Mouse (Mus musculus): ENCODE measurements around the gene Ctsg.
"Not testable (repeated sequence)": the region's sequence is repeated elsewhere in the genome, so short reads cannot be mapped to it uniquely, and the experiment has no call there.

The Ctsg gene

DNA sequence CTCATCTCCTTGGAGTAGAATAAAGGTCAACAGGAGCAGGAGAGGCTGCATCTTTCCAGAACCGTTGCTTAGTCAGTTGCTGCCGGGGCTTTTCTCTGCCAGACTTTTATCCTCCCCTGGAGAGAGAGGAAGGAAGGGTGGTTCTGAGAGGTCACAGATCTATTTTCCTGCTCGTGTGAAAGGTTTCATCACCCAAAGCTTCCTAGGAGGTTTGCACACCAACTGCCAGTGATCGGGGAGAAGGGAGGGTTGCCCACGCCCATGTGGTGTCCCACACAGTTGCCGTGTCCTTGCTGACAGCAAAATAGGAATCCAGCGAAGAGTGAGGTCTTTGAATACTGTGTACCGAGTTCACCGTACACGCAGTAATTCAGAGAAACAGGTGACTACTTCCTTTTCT lies at the start of gene Ctsg:
Ctsg (minus strand) TSS at position 189 of the 400 bp plus-strand sequence.
- DNase-seq, result no peak

DNA sequence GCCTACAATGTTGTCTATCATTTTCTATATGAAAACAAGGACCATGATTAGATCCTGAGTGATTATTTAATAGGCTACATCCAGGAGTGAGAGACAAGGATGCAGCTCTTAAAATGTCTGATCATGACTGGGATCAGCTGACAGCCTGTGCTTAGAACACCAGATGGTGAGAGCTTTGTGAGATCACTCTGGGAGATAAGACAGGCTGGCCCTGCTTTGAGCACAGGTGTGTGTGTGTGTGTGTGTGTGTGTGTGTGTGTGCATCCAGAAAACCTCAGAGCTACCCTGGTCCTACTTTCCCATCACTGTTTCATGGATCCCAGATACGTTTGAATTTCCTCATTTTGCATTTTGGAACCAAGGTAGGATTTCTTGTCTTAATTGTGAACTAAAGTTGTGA lies 31.3 kb upstream of the Ctsg start:
- not testable (repeated sequence) for DNase-seq

DNA sequence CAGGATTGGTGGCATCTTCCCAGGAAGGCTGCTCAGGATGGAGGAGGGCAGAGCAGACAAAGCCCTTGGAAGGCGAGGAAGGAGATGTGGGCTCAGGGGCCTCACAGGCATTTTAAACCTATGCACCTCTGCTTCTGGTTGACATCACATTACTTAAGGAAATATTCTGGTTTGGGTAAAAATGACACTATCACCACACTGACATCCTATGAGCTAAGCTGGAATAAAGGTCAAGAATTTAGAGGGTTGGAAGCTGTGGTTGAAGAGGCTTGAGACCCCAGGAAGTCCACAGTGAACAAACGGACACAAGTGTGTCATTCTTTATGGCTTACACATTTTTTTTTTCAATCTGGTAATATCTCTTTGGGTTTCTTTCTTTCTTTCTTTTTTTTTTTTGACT lies 30.1 kb upstream of the Ctsg start, which contains the start of gene Gzmd:
Gzmd (minus strand) TSS at position 101 of the 400 bp plus-strand sequence.
- DNase-seq, result not testable (repeated sequence)

DNA sequence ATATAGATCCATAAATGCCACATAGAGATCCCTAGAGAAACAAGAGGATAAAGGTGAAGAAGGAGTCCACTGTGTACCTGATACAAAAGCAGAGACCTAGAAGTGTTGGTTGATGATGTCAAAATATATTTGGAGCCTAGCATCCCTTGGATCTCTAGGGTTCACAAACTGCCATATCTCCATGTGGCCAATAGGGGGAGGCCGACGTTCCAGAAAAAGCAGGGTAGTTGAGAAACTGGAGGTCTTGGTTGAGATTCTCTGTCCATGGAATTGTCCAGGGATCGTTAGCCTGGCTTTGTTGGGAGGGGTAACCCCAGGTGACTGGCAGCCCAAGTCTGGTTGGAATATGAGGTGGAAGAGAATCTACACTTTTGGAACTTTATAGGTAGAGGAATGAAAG lies 26.0 kb upstream of the Ctsg start:
- no peak for DNase-seq

DNA sequence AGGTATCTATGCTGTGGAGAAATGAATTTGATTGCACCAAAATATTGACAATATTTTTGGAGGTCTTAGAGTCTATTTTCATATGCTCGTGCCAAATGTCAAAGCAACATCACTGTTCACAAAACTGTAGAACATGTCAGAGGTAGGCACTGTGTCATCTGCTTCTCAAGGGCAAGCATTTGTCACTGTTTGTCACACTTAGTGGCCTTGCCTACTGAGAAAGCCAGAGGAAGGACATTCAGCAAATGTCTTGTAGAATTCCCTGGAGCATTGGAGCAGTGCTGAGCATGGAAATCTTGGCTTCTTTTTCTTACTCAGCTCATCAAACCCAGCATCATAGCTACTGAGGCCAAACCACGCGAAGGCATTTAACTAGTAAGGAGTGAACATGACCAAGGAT lies 21.1 kb upstream of the Ctsg start:
- DNase-seq, result no peak

DNA sequence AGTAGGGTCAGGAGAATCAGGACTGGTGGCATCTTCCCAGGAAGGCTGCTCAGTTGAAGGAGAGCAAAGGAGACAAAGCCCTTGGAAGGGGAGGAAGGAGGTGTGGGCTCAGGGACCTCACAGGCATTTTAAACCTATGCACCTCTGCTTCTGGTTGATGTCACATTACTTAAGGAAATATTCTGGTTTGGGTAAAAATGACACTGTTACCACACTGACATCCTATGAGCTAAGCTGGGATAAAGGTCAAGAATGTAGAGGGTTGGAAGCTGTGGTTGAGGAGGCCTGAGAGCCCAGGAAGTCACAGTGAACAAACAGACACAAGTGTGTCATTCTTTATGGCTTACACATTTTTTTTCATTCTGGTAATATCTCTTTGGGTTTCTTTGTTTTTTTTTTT lies 18.2 kb upstream of the Ctsg start, which contains the start of gene Gzme:
Gzme (minus strand) TSS at position 101 of the 400 bp plus-strand sequence.
- DNase-seq, result no peak

DNA sequence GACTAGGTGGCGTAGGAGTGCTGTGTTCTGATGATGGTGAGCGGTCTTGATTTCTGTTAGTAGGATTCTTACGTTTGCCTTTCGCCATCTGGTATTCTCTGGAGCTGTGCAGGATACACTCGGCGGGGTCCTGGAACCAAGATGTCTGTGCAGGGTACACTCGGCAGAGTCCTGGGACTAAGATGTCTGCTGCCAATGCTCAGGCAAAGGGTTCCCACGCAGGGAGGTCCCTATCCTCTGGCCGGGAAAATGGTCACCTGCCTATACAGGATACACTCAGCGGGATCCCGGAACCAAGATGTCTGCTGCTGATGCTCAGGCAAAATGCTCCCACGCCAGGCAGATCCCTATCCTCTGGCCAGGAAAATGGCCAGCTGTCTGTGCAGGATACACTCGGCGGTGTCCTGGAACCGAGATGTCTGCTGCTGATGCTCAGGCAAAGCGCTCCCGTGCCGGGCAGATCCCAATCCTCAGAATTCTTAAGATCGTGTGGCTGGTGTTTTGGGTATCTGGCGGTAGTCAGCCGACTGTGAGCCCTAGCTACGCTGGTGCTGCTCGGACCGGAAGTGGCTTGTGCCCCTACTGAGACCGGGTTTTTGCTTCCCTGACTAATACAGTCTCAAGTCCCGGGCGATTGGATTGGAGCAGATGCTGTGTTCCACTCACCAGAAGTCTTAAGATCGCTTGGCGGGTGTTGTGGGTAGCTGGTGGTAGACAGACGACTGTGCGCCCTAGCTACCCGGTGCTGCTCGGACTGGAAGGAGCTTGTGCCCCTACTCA lies 13.3 kb upstream of the Ctsg start:
- not testable (repeated sequence) for DNase-seq

DNA sequence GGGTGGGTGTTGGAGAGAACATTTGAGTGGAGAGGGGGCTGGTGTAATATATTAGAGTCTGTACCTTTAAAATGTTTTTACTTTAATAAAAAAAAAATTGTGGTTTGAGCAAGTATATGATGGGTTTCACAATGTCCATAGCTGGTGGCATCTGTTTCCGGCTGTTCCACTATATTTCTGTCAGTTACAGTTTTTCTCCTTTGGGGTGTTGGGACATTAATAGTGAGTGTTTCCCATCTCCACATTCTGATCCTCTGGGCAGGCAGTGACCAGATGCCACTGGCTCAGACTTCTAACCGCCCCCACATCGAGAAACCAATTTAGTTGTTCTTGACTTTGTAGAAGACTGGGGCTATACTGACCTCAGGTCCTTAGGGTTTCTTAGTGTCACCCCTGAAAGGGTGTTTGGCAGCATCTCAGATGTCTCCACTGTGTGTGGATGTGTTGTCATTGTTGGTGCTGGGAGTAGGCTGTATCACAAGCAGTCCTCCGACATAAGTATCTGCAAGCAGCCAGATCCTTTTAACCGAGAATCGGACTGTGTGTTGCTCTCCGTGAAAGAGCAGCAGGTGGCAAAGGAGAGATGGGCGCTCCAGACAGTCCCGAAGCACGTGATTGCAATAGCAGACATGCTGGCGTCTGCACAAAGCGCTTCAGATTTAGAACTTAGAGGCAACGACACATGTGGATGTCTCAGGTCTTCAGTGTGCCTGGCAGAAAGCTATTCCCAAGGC lies 3.2 kb upstream of the Ctsg start:
- no peak for DNase-seq

DNA sequence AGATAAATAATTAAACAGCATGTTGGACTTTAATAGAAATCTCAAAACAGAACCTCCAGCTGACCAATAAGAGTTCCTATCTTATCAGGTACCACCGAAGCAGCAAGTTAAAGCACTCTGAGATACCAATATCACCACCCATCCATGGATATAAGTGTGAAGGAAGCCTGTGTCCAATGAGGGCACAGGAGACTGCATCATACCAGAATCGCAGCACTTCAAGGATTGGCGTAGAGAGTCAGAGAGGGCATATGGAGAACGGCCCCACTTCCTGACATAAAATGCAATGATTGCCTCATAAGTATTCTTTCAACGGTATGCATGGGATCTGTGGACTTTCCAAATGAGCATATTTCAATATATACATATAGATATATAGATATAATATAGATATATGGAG lies 2.6 kb upstream of the Ctsg start:
- no peak for DNase-seq

DNA sequence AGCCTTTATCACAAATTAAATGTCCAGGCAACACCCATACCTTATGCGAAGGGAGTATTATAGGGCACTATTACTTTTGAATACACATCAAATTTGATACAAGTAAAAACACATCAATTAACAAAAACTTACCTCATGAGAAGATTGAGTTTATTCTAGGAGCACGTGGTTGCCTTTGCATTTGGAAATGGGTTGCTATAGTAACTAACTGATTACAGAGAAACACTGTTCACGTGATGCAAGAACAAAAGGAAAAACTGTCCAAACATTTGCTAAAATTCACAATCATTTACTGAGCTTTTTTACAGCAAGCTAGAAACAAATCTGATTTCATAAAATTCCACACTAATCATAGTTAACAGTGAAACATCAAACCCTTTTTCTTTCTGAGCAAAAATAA lies 1.1 kb upstream of the Ctsg start:
- DNase-seq, result no peak

DNA sequence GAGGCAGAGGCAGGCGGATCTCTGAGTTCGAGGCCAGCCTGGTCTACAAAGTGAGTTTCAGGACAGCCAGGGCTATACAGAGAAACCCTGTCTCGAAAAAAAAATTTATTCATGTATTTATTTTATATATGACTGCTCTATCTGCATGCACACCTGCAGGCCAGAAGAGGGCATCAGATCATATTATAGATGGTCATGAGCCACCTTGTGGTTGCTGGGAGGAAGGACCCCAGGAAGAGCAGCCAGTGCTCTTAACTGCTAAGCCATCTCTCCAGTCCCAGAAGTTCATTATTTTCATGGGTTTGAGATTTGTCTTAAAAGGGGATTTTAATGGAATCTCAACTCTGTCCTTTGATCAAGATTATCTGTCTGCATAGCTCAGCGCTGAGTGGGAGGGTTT lies 3.4 kb downstream of the Ctsg start:
- no peak for DNase-seq

DNA sequence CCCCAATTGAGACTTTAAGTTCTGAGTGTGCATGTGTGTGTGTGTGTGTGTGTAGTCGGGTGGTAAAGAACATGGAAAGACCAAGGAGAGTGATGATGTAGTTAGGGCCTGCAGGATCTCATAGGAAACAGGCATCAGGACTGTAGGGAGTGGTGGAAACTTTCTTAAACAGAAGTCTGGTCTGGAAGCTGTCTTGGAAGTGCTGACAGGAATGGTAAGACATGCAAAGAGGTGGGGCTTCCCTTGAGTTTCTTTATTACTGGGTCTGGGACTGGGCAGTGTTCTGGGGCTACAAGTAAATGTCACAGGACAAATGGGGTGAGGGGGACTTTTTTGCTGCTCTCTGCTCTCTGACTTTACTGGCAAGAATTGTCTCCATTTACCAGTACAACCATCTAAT lies 4.8 kb downstream of the Ctsg start:
- DNase-seq, result no peak

DNA sequence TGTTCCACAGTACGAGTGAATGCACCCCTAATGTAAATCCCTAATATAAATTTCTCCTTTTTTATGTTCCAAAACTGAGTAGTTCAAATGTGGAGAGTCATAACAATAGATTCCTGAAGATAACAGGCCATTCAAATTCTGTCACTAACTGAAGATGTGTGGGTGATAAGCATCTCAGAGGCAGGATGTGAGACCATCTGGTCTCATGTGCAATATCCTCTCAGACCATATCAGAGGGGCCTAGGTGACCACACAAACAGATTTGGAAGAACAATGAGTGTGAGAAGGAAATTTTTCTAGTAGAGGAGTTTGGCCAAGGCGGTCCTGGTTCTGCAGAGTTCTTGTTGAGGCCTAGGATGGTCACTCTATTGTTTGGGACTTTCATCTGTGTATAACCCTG lies 9.0 kb downstream of the Ctsg start:
- no peak for DNase-seq

DNA sequence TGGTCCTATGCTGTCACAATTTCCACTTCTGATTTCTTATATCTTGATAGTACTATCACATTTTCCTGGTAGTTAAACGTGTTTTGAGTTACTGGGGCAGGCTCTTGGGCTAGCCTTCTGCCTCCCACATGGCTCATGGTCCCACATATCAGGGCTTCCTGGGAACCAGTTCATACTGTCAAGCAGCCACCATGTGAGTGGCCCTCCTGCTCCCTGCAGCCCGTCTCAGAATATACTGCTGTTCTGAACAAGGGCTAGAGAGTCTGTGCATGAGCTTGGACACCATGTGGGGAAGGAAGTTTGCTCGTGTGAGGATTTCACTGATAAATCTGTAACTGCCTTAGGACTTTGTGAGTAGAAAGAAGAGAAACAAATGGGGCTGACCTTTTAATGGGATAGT lies 15.7 kb downstream of the Ctsg start:
- no peak for DNase-seq

DNA sequence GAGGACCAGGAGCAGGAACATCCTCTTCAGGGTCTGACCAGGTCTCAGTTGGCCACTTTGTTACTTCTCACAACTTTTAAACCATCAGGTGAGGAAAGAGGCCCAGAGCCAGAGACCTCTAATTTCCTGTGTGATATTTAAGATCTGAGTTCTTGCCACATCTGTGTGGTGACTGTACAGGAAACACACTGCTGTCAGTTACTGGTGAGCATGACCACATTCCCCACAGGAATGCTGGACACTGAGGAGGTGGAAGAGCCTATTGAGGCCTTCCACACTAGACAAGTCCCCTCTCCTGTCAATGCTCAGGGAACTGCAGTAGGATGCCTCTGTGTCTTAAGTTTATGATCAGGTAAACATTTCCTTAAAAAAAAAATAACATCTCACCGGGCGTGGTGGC lies 17.2 kb downstream of the Ctsg start, which contains the start of gene Mcpt8:
Mcpt8 (minus strand) TSS at position 107 of the 400 bp plus-strand sequence.
- no peak for DNase-seq

DNA sequence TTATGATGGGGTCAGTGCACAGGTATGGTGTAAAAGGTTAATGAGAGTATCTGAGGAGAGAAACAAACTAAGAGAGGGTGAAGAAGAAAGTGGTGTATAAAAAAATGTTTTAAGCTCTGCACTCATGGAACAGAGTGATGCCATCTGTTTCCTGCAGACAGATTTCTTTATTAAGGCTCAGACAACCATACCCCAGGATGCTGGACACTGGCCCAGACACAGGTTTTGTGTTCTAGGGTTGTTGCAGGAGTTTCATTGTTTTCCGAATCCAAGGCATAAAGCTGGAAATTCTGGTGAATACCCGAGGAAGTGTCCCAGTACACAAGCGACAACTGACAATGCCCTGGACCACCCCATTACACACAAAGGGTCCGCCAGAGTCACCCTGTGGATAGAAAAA lies 20.4 kb downstream of the Ctsg start:
- DNase-seq, result peak; percentile 35

DNA sequence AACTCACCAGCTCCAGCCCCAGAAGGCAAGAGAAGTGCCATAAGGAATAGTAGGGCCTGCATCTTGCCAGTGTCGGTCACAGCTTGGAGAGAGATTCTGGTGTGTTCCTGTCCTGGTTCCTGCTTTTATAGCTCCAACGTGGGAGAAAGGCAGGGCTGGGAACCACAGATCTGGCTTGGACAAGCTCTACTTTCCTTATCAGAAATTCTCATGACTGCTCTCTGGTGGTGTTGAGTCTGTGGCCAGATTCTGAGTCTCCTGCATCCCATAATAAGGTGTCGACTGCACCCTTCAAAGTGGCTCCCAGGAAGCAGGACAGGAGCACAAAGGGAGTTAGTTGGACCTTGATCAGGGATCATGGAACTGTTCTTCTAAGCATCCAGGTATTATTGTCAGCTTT lies 40.2 kb downstream of the Ctsg start, which contains the start of gene Mcpt4:
Mcpt4 (minus strand) TSS at position 101 of the 400 bp plus-strand sequence.
- DNase-seq, result not testable (repeated sequence)

DNA sequence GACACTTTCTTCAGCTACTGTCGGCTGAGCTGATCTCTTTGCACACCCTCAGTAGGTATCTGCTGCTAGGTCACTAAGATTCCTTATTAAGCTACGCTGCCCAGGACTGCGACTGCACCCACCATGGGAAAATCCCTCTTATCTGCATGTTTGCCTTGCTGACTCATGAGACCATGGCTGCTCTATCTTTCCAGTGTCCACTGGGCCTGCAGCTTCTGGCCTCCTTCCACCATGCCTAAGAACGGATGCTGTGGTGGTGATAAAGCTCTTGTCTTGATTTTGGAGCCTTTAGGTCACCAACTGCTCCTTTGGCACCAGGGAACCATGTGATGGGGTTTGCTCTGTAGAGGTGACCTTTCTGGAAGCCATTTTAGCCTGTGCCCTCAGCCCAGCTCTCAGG lies 44.7 kb downstream of the Ctsg start:
- DNase-seq, result no peak

DNA sequence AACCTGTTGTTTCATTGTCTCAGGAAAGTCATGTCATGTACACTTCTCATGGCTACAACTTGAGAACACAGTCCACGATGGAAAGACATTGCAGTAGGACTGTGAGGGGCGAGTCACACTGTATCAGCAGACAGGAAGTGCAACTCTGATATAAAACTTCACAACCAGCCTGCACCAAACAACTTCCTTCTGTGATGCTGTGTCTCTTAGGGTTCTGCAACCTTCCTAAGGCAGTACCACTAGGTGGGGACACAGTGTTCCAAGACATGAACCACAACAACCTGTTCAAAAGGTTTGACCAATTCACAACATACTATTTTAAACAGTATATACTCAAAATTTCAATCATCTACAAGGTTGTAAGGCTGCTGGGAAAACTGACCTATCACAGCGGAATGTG lies 47.0 kb downstream of the Ctsg start:
- no peak for DNase-seq

Data from cerebellum, adult 8-10 months (tissue).